Mouse (Mus musculus): ENCODE data around the gene P2ry6.

The P2ry6 gene

GRCm38 (mm10) chr7:100974135-100974903 is at the start of gene P2ry6:
TSS of gene P2ry6 (minus strand) at chr7:100974649.
- peak; percentile 63 to 72 for DNase-seq

DNA sequence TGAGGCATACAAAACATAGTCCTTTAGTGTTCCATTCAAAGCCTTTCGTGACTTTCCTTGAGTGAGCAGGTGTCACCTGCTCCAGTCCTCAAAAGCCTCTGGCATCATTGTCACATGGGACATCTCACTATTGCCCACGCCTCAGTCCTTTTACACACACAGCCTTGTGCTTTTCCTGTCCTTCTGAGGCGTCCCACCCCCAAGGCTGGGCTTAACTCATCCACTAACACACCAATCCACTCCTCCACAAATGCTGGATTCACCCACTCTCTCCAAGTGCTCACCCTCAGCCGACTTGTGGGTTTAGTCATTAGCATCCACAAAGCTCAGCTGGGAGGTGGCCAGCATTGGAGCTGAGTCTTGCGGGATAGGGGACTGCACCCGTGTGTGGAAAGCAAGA is 43.0 kb upstream of the P2ry6 start:
- no peak for DNase-seq

DNA sequence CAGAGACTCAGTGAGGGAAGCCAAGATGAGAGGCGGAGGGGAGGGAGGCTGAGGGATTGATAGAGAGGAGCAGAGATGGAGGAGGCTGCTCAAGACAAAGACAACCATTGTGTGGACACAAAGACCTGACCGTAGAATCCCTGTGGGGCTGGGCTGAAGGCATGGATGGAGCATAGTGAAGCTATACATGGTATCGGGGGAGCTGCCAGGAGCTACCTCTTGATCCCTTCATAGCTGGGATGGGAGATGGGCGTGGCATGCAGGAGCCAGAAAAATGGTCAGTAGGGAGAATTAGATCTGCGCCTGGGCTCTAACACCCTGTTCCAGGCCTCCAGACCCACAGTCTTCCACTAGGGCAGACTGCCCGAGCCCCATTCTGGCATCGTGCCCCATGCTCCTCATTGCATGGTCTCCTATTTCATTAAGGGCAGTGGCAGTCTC is 42.6 kb upstream of the P2ry6 start:
- no peak for DNase-seq

- no peak for DNase-seq
Measured at GRCm38 (mm10) chr7:101014985-101015384, 40.5 kb upstream of the P2ry6 start.

- no peak for DNase-seq
Measured at GRCm38 (mm10) chr7:101014041-101014440, 39.6 kb upstream of the P2ry6 start.

DNA sequence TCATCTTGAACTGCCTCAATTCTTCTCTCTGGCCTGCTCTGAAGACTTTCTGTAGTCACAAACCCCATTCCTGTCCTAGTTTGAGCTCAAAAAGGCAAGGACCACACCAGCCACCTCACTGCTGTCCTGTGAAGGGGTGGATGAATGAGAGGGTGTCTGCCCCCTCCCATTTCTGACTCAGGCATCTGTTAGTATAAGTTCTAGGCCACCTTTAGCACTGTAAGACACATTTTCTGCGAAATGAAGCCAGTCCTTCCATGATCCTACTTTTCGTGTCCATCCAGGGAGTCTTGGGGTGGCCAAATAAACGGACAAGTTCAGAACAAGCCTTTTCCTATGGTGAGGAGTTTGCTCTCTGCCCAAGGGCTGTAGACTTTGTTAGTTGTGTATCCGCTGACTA is 38.1 kb upstream of the P2ry6 start, which contains the start of gene P2ry2:
TSS of gene P2ry2 (minus strand) at position 326 of the 400 bp plus-strand sequence.
- no peak for DNase-seq

- DNase-seq: peak; percentile 90 to 93
Measured at GRCm38 (mm10) chr7:101011681-101012367, 37.4 kb upstream of the P2ry6 start.

GRCm38 (mm10) chr7:101010741-101011140 is 36.3 kb upstream of the P2ry6 start:
- DNase-seq: no peak

DNA sequence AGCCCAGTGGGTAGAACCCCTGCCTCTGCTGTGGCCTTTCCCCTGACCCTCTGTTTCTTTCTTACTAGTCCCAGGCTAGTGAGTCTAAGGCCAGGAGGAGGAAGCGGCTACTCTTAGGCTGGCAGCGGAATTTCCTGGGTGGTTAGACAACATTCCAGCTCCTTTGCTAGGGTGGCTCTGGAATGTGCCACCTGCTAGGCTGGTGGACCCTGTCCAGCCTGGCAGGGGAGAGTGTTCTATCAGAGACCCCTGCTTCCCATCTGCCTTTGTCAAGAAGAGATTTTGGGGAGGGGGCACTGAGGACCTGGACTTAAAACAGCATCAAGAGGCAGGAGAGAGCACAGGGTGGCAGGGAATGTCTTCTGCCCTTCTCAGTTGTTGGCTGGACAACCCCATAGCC is 31.8 kb upstream of the P2ry6 start:
- DNase-seq: peak; percentile 31 to 45

- no peak for DNase-seq
Measured at GRCm38 (mm10) chr7:101005119-101005518, 30.7 kb upstream of the P2ry6 start.

DNA sequence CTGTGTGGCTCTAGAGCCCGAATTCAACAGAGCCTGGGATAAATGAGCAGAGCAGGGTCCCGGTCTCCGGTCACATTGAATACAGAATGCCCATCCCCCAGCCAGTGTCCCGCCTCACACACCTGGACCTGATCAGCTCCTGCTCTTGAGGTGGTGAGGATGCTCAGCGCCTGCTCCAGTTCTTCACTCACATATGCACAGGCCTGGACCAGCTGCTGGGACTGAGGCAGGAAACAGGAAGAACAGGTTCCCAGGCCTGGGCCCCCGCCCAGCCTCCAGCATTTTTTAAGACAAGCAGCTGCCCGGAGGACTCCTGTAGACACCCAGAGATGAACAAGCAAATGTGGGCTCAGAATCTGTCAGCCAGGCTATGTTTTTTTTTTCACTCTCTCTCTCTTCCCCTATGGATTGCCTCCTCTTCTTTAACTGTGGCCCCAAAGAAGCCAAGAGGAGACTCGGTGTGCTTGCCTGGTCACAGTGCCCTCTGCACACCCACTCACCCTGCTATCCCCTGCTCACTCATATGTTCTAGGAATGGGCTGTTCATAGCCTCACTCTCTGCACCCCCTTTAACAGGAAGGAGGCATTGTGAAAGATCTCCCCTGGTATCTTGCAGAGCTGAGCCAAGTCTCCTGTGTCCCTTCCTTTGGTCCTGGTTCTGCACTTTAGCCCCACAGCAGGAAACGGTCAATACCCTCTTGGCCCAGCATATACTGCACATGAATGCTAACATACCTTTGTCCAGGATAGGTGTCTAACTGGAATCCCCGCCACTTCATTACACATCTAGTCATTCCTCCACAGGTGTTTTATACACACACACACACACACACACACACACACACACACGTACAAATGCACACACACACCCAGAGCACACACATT is 29.2 kb upstream of the P2ry6 start:
- peak; percentile 31 to 65 for DNase-seq

- DNase-seq: no peak
Measured at GRCm38 (mm10) chr7:101002274-101002673, 27.8 kb upstream of the P2ry6 start.

- DNase-seq: peak in 1 of 2 experiments; percentile 49
Measured at GRCm38 (mm10) chr7:100999623-101000022, 25.2 kb upstream of the P2ry6 start.

GRCm38 (mm10) chr7:100998578-100998960 is 24.1 kb upstream of the P2ry6 start:
- no peak for DNase-seq

DNA sequence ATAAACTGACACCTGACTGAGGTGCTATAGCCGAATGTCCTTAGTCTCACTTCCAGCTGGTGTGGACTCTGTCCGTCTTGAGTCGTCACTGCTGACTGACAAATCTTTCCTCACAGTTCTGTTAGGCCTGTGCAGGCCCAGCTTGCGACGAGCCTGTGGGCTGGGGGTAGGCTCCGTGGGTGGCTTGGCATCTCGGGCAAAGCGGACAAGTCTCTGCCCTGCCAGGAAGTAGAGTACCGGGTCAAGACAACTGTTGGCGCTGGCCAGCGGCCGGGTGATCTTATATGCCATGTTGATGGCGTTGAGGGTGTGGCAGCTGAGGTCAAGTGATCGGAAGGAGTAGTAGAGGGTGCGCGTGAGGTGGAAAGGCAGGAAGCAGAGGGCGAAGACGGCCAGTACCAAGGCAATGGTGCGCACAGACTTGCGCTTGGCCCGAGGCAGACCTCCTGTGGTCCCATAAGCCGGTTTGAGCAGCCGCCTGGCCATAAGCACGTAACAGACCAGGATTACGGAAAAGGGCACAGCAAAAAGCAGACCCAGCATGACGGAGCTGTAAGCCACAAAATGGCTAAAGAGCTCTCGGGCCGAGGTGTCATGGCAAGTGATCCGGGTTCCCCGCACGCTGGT is 23.6 kb upstream of the P2ry6 start:
- no peak for DNase-seq

- no peak for DNase-seq
Measured at GRCm38 (mm10) chr7:100997215-100997614, 22.8 kb upstream of the P2ry6 start.

GRCm38 (mm10) chr7:100995951-100996350 is 21.5 kb upstream of the P2ry6 start:
- DNase-seq: no peak

DNA sequence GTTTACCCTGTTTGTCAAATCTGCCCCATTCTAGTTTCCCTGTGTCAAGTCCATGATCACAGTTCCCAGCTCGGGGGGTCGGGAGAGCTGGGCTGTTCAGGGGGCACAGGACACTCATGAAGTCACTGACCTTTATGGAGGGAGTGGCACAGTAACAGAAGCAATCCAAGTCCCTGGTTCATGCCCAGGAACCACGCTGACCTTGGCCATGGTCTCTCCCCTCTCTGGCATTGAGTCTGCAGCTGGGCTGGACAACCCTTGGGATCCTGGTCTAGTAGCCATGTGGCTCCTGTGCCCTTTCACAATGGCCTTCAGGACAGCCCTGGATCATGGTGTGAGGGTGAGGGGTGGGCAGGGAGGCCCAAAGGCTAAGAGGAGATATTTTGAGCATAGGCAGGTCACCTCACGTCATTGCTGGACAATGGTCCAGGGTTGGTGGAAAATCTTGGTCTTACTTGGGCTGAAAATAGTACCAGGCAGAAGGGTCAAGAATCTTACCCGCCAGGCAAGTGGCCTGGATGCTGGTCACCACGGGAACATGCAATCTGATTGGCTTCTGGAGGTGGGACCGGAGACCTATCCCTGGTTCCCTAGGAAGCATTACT is 20.9 kb upstream of the P2ry6 start:
- DNase-seq: no peak

DNA sequence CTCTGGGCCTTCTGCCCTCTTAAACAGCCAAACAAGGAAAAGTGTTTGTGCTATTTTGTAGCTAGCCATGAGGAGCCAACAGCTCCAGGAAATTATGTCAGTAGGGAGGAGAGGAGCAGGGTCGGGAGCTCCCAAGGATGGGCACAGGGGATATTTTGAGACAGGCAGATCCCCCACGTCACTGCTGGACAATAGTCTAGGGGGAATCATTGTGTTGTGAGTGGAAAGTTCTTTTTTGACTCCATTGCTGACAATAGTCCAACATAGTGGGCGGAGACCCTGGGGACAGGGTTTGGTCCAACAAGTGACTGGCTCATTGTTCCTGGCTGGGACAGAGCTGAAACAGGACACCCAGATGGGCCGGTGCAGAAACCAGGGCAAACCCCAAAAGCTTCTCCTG is 18.7 kb upstream of the P2ry6 start:
- peak; percentile 57 to 59 for DNase-seq

GRCm38 (mm10) chr7:100991972-100992371 is 17.5 kb upstream of the P2ry6 start:
- DNase-seq: peak in 1 of 2 experiments; percentile 37

DNA sequence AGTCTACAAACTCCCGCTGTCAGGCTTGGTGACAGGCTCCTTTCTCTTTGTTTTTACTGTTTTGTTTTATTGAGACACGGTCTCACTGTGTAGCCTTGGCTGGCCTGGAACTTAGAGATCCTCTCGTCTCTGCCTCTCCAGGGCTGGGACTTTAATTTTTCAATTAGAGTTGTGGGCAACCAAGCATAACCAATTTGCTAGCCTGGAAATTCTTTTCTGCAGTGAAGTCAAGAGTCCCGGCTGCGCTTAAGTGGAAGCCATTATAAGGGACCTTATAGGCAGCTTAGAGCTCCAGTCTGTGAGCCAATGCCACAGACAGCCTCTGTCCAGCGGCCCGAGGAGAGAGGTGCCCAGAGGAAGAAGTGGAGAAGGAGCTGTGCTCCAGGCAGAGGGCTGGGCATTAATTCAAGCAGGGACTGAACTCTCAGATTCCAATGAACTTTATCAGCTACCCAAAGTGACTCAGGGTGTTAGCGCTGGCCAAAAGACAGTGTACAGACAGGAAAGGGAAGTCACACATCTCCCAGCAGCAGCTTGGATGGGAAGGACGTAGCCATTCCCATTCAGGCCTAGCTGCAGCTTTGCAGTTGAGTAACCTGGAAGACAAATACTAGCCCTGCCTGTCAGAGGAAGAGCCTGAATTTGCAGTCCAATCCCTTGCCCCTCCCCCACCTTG is 16.3 kb upstream of the P2ry6 start:
- DNase-seq: peak; percentile 57 to 71

GRCm38 (mm10) chr7:100988092-100988491 is 13.6 kb upstream of the P2ry6 start:
- peak; percentile 90 to 92 for DNase-seq

Measured in lung, postnatal 4 days (tissue).